10 mouse cellular contexts compared by ENCODE assay signal in genomic region chr9:35335888-35336700, GRCm38 (mm10).
A peak's percentile ranks its signal among the peaks of the same experiment; 100 is the strongest.
DNase-seq lines count a peak whose midpoint lies in the region; ATAC-seq and TF ChIP-seq lines count a peak whose summit lies in the region.
"Had no signal": no experiment of that assay in that cellular context is flagged by ENCODE, and none has a peak within 500 bp of the region (broad histone marks: within the 10 kb centered on the region; RNA-seq: fewer than 3 reads in every experiment).

No protein-coding gene starts in this region.

- peak; percentile 21; the same call in 1 of the 2 replicates for ATAC-seq in forebrain, embryonic 12.5 days (ENCODE audit: low FRiP score)
- ATAC-seq in limb, embryonic 15.5 days (ENCODE audit: insufficient number of reproducible peaks, low FRiP score, low TSS enrichment, low read depth), result peak; percentile 48
- ATAC-seq in liver, postnatal 0 days, result no peak

- H3K27me3 ChIP-seq in forebrain, embryonic 12.5 days, result peaks cover 91% of the 10 kb centered on the region
- H3K27me3 ChIP-seq in limb, embryonic 15.5 days, result no peaks in the 10 kb centered on the region
- no peaks in the 10 kb centered on the region for H3K27me3 ChIP-seq in liver, postnatal 0 days (ENCODE audit: insufficient read depth, low read length)
- H3K27me3 ChIP-seq: CH12.LX had no signal

- WGBS in forebrain, embryonic 12.5 days, result 61% methylated on average over 15 of the region's 15 CpGs
- WGBS in limb, embryonic 15.5 days, result 39% methylated on average over 15 of the region's 15 CpGs
- WGBS in liver, postnatal 0 days (ENCODE audit: insufficient replicate concordance), result 76% methylated on average over 15 of the region's 15 CpGs

- intact Hi-C loops in gastrocnemius, postnatal 14 days (cut with DNase I; ENCODE audit: low total_unique reads), result no loop called here

- no peak overlapping the region for H3K4me3 ChIP-seq in forebrain, embryonic 12.5 days (replicated peaks)
- H3K4me3 ChIP-seq in limb, embryonic 15.5 days, result no peak overlapping the region
- no peak overlapping the region for H3K4me3 ChIP-seq in liver, postnatal 0 days (ENCODE audit: low read depth, low read length)
- H3K4me3 ChIP-seq: midbrain, embryonic 12.5 days had no signal

- H3K36me3 ChIP-seq in forebrain, embryonic 12.5 days (replicated peaks), result no peaks in the 10 kb centered on the region
- H3K36me3 ChIP-seq in limb, embryonic 15.5 days, result no peaks in the 10 kb centered on the region
- no peaks in the 10 kb centered on the region for H3K36me3 ChIP-seq in liver, postnatal 0 days (replicated peaks; ENCODE audit: insufficient read depth, low read length)
- H3K36me3 ChIP-seq: midbrain, embryonic 12.5 days had no signal

- no peak for TF ChIP-seq EP300 in liver, postnatal 0 days (IDR thresholded peaks at IDR 0.05; ENCODE audit: low read depth)

- H3K9me3 ChIP-seq in forebrain, embryonic 12.5 days, result no peaks in the 10 kb centered on the region
- no peaks in the 10 kb centered on the region for H3K9me3 ChIP-seq in limb, embryonic 15.5 days
- H3K9me3 ChIP-seq in liver, postnatal 0 days (ENCODE audit: low read length), result no peaks in the 10 kb centered on the region
- H3K9me3 ChIP-seq: midbrain, embryonic 12.5 days had no signal

- H3K4me2 ChIP-seq in forebrain, embryonic 12.5 days, result no peak overlapping the region
- H3K4me2 ChIP-seq in limb, embryonic 15.5 days, result peak overlapping the region; percentile 12; the same call in 1 of the 2 replicates
- H3K4me2 ChIP-seq in liver, postnatal 0 days (ENCODE audit: low read depth, low read length), result no peak overlapping the region
- H3K4me2 ChIP-seq: midbrain, embryonic 12.5 days had no signal

- TF ChIP-seq CTCF in liver, postnatal 0 days (IDR thresholded peaks at IDR 0.05; ENCODE audit: low read depth), result no peak

- H3K4me1 ChIP-seq in forebrain, embryonic 12.5 days, result peaks cover 71% of the 10 kb centered on the region
- H3K4me1 ChIP-seq in limb, embryonic 15.5 days, result peaks cover 94% of the 10 kb centered on the region
- H3K4me1 ChIP-seq in liver, postnatal 0 days (ENCODE audit: insufficient read depth), result peaks cover 6% of the 10 kb centered on the region; the same call in 1 of the 2 replicates

- no peak overlapping the region for H3K9ac ChIP-seq in forebrain, embryonic 12.5 days
- no peak overlapping the region for H3K9ac ChIP-seq in limb, embryonic 15.5 days
- no peak overlapping the region for H3K9ac ChIP-seq in liver, postnatal 0 days (replicated peaks)
- H3K9ac ChIP-seq: midbrain, embryonic 12.5 days had no signal

- peak overlapping the region; percentile 75 for H3K27ac ChIP-seq in forebrain, embryonic 12.5 days
- peak overlapping the region; percentile 87 for H3K27ac ChIP-seq in limb, embryonic 15.5 days
- no peak overlapping the region for H3K27ac ChIP-seq in liver, postnatal 0 days (ENCODE audit: low read depth)
- H3K27ac ChIP-seq: midbrain, embryonic 12.5 days had no signal

- peak; percentile 34 for DNase-seq in gastrocnemius, postnatal 25 days
- DNase-seq in gastrocnemius, postnatal 14 days, result no peak
- peak; percentile 63 for DNase-seq in adrenal gland, postnatal 10 days
- DNase-seq in liver, postnatal 0 days, result no peak
- DNase-seq in right cerebral cortex, postnatal 10 days (ENCODE audit: low spot score in 2 of 2), result no peak
- DNase-seq in kidney, postnatal 25 days, result no peak

Comparison
In these comparisons a context has a peak if more than half of its experiments do, and no peak if none do; other contexts are left out.
1. DNase-seq: peak in gastrocnemius, postnatal 25 days (single experiment) and adrenal gland, postnatal 10 days (single experiment); none in gastrocnemius, postnatal 14 days (single experiment), liver, postnatal 0 days (single experiment), right cerebral cortex, postnatal 10 days (0 of 2) and kidney, postnatal 25 days (0 of 2).